Mouse (Mus musculus): ENCODE results near the gene Slco2a1.

- no peak for TF ChIP-seq CTCF (IDR thresholded peaks at IDR 0.05)
- no peak for TF ChIP-seq EP300 (IDR thresholded peaks at IDR 0.05)
Observed at GRCm38 (mm10) chr9:103014686-103015085, 26.2 kb downstream of the Slco2a1 start.
